Mouse (Mus musculus) small intestine, adult 10 weeks (tissue): ENCODE measurements around the gene Gm49395. TPM values are rescaled to one million over a fixed set of nuclear protein-coding genes. Genes with fewer than 3 reads are reported as not detected.

Experiments used
- polyA plus RNA-seq: library from polyadenylated mRNA; stranded (reverse); fragments of 350-450 nt; fragmentation: Illumina TruSeq; extraction: RNeasy Lipid Tissue Mini Kit (QIAGEN cat#74804); gene quantifications from one replicate; pipeline ENCODE4 v1.2.3, GENCODE M21; 2014; ENCODE audit warnings: low replicate concordance

Gm49395 gene
- 2.4 TPM for polyA plus RNA-seq

DNA sequence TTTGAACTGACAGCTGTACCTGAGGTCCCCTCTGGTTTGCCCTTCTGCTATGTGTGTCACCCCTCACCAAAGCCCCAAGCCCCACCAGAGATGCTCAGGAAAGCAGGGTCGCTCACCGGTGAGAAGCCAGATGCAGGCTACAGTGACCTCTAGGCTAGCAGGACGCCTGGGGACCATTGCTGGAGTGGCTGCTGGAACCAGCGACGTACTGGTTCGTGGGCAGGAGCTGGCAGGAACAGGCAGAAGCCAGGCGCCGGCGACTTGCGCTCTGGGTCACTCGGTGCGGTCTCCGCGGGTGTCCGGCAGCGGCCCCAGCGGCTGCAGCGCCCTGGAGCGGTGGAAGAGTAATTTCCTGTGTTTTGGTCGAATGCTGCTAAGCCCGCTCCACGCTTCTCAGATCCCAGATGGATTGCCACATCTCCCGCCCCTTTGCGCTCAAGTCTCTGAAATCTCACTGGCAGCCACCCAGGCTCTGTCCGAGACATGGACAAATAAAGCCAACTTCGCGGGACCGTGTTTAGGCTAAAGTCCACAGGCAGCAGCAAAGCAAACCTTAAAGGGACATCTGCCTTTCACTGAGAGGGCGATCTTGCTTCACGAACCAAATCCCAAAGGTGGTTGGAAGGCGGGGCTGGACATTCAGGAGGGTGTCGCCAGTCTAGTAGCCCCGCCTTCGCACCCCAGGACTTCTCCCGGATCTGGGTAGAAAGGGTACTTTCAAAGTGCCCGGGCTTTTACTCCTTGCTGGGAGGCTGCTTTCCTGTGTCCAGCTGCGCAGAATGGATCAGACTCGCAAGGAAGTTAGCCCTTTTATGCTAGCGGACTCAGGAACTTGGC lies at the start of gene Gm49395, which contains the start of gene Itga1:
Gm49395 (minus strand) TSS at position 567 of the 837 bp plus-strand sequence.
Itga1 (minus strand) TSS at position 610 of the 837 bp plus-strand sequence.

DNA sequence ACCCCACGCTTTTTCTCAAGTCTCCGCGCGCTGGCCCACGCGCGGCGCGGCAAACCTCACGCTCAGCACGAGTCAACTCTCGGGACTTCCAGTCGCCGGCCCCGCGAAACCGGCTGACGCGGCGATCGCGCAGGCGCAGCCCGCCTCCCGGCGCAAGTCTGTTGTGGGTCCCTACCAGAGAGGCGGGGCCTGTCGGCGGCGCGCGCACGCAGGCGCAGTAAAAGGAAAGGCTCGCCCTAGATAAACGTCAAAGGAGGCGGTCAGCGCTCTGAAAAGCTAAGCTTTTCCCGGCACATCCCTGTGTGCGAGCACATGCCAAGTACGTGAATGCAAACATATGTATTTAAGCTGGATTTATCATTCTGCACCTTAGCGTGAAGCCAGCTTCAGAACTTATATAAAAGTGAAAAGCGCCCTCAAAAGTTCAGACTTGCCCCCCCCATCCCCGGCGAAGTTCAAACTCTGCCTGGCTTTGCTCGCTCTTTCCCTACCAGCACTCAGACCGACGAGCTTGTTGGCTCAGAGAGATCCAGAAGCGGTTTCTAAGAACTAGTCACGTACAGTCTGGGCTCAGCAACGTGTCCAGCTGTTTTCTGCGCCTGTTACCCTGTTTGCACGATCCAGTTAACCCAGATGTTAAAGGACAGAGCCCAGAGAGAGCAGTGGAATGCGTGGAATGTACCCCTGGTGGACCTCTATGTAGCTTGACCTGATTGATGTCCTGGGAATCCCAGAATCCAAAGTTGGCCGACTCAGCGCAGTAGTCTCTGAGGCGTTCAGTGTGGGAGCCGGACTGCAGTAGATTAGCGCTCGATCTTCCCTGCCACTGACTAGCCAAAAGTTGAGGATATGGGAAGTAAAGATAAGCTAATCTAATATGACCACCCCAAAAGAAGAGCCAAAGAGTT lies 11.4 kb downstream of the Gm49395 start, which contains the start of gene Pelo:
Pelo (minus strand) TSS at position 118 of the 908 bp plus-strand sequence.

Other genes starting within 250 kb of the Gm49395 start
- 12.2 TPM for gene Itga2, start 169.8 kb downstream of the Gm49395 start, polyA plus RNA-seq
- gene Pelo, start 11.7 kb downstream of the Gm49395 start, polyA plus RNA-seq = not detected
- gene Itga1, start within 50 bp of the Gm49395 start, polyA plus RNA-seq = 19.0 TPM